Mouse (Mus musculus) left cerebral cortex, postnatal 10 days (tissue): ENCODE measurements at regions not wholly inside any gene's neighbourhood (a gene's known extent, or its start where the extent isn't known, plus 50 kb on each side); places are given as distances from the start of the nearest gene placed in this dataset.

Source experiments
- DNase-seq, 2 experiments: peaks; one replicate each; pipeline ENCODE4 v3.0.0; 2021 to 2022; ENCODE audit warnings: low spot score in 2 of 2, mixed read lengths in 1 of 2; ENCODE audit errors: extremely low spot score in 1 of 2
- intact Hi-C: fragments of 180-260 bp; cut with DNase I; formaldehyde crosslinking; loops from one replicate; pipeline ENCODE4 v1.15.1; 2025

DNA sequence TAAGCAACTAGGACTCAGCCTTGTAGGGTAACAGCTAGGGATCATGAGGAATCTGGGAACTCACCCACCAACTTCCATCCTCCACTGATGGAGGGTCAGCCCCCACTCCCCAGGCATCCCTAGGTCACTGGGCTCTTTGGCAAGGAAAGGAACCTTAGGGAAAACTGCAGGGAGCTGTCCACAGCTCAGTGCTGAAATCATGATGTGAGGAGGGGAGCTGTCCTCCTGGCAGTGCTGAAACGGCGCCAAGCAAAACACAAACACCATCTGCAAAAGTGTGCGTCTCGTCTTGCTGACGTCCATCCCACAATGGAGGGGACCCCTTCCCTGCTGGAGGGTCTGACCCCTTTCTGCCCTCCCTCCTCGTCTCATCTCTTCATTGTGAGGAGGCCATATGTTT lies 68.6 kb upstream of the Rph3a start:
- DNase-seq, result peak in 1 of 2 experiments; percentile 69

DNA sequence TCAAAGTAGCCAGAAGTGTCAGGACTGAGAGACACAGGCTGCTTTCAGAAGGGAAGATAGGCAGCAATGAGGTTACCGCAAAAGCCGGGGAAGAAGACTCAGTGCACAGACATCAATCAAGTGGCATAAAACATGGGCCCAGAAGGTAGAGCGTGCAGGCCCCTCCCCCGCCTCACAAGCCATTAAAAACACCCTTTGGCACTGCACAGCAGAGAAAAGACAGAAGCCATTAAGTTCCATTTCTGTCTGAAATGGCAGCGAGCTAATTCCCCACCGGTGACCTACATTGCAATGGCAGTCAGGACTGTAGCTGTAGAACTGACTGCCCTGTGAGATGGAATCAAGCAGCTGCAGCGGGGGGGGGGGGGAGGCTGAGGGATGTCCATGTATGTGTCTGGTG lies 66.8 kb upstream of the Rph3a start:
- no peak for DNase-seq
- intact Hi-C loops, result no loop called here

More for the DNA sequence above, 68.6 kb upstream of the Rph3a start:
- intact Hi-C loops, result no loop called here

DNA sequence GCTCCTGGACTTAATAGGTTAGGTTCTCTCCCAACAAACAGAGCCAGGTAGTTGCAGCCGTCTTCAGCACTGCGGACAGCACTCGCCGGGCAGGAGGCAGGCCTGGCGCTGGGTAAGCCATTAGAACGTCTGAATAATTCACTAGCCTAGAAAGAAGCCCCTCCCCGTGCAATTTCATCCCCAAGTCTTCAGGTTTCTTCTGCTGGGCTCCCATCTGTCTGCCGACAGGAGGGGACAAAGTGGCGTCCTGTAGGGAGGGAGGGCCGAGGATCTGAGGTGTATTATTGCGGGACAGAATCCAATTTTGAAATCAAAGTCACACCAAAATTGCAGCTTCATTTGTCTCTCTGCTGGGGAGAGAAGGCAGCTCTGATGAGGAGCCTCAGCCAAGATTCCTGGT lies 58.9 kb upstream of the Rph3a start:
- no peak for DNase-seq
- intact Hi-C loops, result no loop called here

DNA sequence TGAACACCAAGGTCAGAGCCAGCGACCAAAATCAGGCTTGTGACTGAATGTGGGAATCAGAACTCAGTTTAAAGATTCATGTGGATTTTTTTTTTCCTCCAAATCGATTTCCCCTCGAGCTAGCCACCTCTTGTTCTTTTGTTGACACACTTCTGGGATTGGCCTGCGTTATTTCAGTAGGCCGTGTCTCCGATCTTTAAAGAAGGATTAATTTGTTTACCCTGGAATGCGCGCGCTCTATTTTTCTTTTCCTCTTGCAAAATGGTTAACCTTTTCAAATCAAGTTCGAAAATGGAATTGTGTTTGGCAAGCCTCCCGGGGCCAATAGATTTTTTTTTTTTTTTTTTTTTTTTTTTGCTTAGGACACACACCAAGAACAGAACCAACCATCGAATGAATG lies 54.8 kb upstream of the Rph3a start:
- intact Hi-C loops, result no loop called here
- DNase-seq, result no peak

DNA sequence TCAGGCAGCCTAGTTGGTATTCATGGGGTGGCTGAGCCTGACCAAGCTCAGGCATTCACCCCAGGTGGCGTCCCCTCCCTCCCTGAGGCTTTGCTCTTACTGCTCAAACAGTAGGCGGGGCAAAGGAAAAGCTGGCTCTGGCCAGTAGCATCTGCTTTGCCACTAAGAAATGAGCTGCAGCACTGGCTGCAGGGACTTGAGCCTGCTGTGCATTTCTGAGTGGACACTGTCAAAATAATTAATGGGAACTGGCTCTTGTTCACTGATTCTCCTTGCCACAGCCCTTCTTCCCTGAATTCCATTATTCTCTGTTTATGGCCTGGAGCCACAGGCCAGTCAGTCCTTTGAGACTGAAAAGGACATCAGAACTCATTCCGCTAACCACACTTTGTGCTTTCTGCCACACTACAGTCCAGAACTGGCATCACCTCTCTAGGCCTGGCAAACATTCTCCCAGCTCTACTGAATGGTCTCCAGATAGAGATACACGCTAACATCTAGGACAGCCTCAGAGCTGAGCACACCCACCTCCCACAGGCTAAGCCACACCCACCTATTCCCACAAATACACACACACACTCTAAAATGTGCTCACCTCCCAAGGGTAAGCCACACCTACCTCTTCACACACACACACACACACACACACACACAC lies 53.2 kb upstream of the Rph3a start:
- DNase-seq, result no peak
- intact Hi-C loops, result no loop called here

DNA sequence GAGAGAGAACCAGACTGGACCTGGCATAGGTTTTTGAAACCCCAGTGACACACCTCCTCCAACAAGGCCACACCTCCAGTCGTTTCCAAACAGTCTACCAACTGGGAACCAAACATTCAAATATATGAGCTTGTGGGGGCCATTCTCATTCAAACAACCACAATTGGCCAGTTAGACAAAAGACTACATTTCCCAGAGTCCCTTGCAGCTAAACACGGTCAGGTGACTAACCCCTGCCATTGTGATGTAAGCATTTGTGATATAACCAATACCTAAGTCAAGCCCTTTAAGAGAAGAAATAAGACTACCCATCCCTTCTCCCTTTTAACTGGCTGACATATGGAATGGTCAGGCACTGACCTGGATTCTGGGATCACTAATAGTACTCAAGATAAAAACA lies 51.8 kb upstream of the Rph3a start:
- intact Hi-C loops, result no loop called here
- DNase-seq, result no peak
